Mouse (Mus musculus) small intestine, adult 2 months (tissue): ENCODE results near the gene Ip6k1.

ENCODE experiments used
- CTCF ChIP-seq: fragments of 200-500 bp; IDR thresholded peaks from 2 replicates; pipeline ENCODE4 v1.5.1; 2012; ENCODE audit warnings: low read depth, mild to moderate bottlenecking, control low read depth, inconsistent platforms, low read length, moderate library complexity, mixed read lengths; ENCODE audit not compliant: insufficient replicate concordance, insufficient read length; ENCODE audit errors: extremely low read depth
- POLR2A ChIP-seq: fragments of 200-500 bp; IDR thresholded peaks from 2 replicates; pipeline ENCODE4 v1.6.1; 2012; ENCODE audit warnings: low read depth, mild to moderate bottlenecking, control low read depth, inconsistent platforms, low read length, moderate library complexity

- no peak for TF ChIP-seq CTCF
- TF ChIP-seq POLR2A: no peak
Measured at GRCm38 (mm10) chr9:108082988-108083431, 80.7 kb downstream of the Ip6k1 start, which contains the start of gene Rnf123.
